Mouse (Mus musculus) liver, postnatal 0 days (tissue): ENCODE results near the gene Trub1.

Experiments used
- CTCF ChIP-seq: sonication (generic); IDR thresholded peaks from 2 replicates; pipeline ENCODE4 v1.5.1; 2016; ENCODE audit warnings: antibody characterized with exemption, low read depth
- EP300 ChIP-seq: IDR thresholded peaks from 2 replicates; pipeline ENCODE4 v1.6.1; 2016; ENCODE audit warnings: antibody characterized with exemption, low read depth, mild to moderate bottlenecking

GRCm38 (mm10) chr19:57510836-57511235 is 58.1 kb downstream of the Trub1 start:
- TF ChIP-seq CTCF (no peak), EP300 (no peak)
